Mouse (Mus musculus): ENCODE measurements around the gene Ubtd2. TPM values are rescaled to one million over a fixed set of nuclear protein-coding genes. Genes with fewer than 3 reads are reported as not detected.

Ubtd2 gene
- polyA plus RNA-seq, 3 experiments from 2014 or later, result 2.1 to 3.7 (median 2.9) TPM

DNA sequence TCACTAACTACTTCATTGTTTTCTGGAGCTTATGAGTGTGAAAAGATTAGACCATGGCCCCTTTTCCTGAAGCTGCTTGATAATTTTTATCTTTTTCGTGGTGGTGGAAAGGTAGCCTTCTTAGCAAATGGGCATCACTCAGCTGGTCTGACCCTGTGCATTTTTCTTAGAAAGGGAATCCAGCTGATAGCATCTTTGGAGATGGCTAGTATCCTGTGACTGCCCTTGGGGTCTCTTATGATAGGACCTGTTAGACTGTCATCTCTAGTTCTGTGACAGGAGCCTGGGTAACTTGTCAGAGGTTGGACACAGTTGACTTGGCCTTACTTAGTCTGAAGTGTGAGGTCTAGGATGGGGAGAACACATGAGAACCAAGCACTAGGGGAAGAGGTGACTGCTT, 64.2 kb downstream of the Ubtd2 start:
- ATAC-seq, result no peak

- no peak for ATAC-seq
Observed at GRCm38 (mm10) chr11:32521246-32521645, 66.1 kb downstream of the Ubtd2 start.

DNA sequence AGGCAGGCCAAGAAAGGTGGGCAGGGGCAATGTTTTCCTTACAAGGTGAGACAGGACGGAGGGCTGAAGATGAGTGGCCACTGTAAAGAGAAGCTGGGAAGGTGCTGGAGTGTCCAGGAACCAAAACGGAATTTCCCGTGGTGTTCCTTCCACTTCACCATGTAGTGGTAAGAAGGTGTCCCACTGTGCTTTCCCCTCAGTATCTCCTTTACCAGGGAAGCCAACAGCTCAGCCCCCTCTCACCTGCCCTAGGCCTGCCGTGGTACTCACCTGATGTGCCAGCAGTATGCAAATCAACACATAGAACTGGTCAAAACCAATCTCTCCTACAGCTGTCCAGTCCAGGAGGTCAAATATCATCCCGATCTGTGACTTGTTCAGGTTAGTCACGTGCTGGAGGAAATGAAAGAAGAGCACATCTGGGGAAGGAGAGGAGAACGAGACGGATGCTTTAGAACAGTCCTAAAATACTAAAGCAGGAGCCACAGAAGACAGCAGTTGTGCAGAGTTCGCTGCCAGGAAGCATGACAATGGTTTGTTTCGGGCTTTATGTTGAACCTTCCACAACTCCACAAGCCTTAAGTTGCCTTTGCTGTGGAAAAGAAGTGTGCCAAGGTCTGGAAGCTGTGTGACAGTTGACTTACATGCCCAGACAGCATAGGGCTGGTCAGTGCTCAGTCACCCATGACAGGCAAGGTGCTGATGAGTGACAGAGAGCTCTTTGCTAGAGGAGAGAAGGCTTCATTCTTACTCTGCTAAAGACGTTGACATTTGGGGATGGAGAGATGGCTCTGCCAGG, 69.2 kb downstream of the Ubtd2 start:
- no peak for ATAC-seq

GRCm38 (mm10) chr11:32527006-32527405, 71.8 kb downstream of the Ubtd2 start:
- no peak for ATAC-seq

- no peak for ATAC-seq
Observed at GRCm38 (mm10) chr11:32530151-32530550, 75.0 kb downstream of the Ubtd2 start.

GRCm38 (mm10) chr11:32531871-32532764, 76.9 kb downstream of the Ubtd2 start, which contains the start of gene Efcab9:
TSS of gene Efcab9 (minus strand) at chr11:32532081.
- ATAC-seq, result no peak

- ATAC-seq, result peak; percentile 71
Observed at GRCm38 (mm10) chr11:32532765-32533481, 77.8 kb downstream of the Ubtd2 start, which contains the start of gene Stk10. TSS of gene Stk10 (plus strand) at chr11:32533305.

- peak; percentile 60 for ATAC-seq
Observed at GRCm38 (mm10) chr11:32533482-32534261, 78.5 kb downstream of the Ubtd2 start.

- no peak for ATAC-seq
Observed at GRCm38 (mm10) chr11:32534453-32535075, 79.4 kb downstream of the Ubtd2 start.

DNA sequence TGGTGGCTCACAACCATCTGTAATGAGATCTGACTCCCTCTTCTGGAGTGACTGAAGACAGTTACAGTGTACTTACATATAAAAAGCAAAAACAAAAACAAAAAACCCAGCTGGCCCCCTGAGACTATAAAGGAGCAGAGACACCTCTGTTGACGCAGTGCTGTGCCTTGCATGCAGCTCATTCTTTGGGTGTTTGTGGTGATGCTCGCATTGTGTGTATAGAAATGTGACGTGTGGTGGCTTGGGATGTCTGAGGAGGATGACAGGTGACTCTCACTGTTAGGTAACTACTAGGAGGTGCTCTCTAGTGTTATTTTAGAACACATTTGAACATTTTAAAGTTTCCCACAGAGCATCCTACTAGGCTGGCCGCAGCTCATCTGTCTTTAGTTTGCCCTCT, 80.5 kb downstream of the Ubtd2 start:
- ATAC-seq, result no peak

GRCm38 (mm10) chr11:32536954-32537353, 81.8 kb downstream of the Ubtd2 start:
- ATAC-seq, result no peak

DNA sequence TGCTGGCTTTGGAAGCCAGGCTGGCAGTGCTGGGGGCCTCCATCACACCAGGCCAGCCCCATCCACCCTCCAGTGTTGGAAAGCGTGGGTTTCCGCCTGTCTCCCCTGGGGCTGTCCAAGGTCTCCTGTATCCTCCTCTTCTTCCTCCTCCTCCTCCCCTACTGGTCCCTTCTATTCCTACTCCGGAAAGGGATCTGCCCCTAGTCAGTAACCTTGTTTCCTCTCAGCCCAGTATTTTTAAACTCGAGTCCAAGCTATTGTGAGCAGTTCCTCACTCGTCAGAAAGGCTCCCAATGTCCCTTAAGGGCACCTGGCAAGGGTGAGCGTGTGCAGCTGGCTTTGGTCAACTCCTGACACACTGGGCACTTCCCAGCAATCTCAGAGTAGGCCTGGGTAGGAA, 83.3 kb downstream of the Ubtd2 start:
- ATAC-seq, result no peak

GRCm38 (mm10) chr11:32538846-32539245, 83.7 kb downstream of the Ubtd2 start:
- no peak for ATAC-seq

- no peak for ATAC-seq
Observed at GRCm38 (mm10) chr11:32539717-32540116, 84.5 kb downstream of the Ubtd2 start.

DNA sequence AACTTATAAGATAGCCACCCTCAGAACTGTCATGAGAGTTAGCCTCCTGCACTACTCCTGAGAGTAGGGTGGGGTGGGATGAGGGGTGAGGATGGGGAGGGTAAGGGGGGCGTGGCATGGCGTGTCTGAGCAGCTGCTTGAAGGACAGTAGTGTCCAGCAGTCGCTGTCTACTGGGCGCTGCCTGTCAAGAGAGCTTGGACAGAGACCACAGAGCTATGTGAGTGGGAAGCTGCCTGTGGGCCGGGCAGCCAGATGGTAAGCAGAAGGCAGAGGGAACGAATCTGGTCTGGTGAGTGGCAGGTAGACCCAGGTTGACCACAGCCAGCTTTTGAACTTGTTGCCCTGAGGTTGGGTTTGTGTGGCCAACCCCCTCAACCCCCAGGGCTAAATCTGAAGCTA, 85.3 kb downstream of the Ubtd2 start:
- ATAC-seq, result no peak

DNA sequence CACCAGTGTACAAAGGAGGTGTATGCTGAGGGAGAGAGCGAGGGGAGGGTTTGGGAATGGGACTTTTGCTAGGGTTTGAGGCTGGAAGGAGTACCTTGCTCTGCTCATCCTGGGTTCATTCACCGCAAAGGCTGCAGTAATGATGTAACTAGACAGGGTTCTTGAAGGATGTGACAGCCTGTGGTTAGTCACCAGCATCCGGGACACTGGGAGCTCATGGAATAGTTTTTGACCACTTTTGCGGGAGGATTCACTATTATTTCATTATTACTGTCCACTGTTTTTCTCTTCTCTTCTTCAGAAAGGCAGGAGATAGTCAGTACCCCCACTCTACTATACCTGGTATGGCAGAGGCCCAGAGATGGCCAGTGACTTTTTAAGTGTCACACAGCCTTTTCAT, 87.0 kb downstream of the Ubtd2 start:
- peak; percentile 62 for ATAC-seq

GRCm38 (mm10) chr11:32542687-32543411, 87.7 kb downstream of the Ubtd2 start:
- ATAC-seq, result peak; percentile 84

GRCm38 (mm10) chr11:32544041-32544440, 88.9 kb downstream of the Ubtd2 start:
- ATAC-seq, result no peak

DNA sequence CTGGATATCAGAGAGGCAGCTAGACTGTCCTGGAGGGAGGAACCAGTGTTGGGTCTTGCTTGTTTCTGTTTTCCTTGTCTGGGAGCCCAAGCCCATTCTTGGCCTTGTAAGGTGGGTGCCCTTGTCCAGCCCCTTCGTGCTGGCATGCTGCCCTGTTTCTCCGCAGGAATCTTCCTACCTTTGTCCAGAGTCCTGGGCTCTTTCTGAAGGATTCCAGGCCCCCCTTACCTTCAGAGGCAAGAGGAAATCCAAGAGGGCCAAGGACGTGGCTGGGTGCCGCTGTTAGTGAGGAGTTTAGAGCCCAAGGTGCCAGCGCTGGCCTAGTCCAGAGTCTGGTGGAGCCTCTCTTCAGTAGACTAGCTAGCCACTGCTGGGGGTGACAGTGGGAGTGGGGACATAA, 89.3 kb downstream of the Ubtd2 start:
- no peak for ATAC-seq

GRCm38 (mm10) chr11:32545605-32546004, 90.4 kb downstream of the Ubtd2 start:
- no peak for ATAC-seq

DNA sequence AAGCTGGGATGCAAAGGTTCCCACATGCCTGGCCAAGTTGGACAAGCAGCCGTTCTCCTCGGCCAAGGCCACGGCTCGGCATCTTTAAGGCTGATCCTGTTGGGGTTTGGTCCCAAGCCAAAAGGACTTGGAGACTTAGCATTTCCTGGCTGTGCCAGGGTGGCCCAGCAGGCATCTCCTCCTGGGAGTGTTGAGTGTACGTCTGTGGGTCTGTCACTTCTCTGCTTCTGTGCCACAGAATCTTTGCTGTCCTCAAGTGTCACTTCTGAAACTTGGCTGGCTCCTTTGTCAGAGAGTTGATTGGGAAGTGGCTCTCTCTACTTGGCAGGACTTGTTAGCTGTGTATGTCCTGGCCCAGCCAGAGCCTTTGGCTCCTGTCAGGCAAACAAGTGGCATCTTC, 91.3 kb downstream of the Ubtd2 start:
- ATAC-seq, result no peak
